Mouse (Mus musculus): Measurements from ENCODE around the gene Lama4. TPM values are rescaled to one million over a fixed set of nuclear protein-coding genes. Genes with fewer than 3 reads are reported as not detected.

The Lama4 gene
- polyA plus RNA-seq, 1 experiment from 2014 or later: 20.4 TPM

DNA sequence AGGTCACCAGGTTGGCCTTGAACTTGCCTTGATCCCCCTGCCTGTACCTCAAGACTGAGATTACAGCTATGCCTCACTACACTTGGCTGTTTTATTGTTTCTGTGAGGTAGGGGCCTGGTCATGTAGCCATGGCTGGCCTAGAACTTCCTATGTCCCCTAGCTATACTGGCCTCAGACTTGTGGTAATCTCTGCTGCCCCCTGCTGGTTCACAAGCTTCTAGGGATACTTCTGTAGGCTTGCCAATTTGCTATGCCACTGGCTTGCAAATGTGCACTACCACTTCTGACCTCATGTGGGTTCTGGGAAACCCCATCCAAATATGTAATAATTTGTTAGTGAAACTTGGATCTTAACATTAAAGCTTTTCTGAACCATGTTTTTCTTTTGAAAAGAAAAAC is 101.6 kb downstream of the Lama4 start:
- Histone ChIP-seq H3K4me1 (no peaks in the 10 kb centered on the region), H3K36me3 (replicated peaks) (no peaks in the 10 kb centered on the region), H3K27me3 (replicated peaks) (no peaks in the 10 kb centered on the region), H3K4me3 (no peak overlapping the region), H3K27ac (no peak overlapping the region), H3K9me3 (no peaks in the 10 kb centered on the region), H3K4me2 (no peak overlapping the region), H3K9ac (no peak overlapping the region)
- no peak for ATAC-seq (replicated peaks)

DNA sequence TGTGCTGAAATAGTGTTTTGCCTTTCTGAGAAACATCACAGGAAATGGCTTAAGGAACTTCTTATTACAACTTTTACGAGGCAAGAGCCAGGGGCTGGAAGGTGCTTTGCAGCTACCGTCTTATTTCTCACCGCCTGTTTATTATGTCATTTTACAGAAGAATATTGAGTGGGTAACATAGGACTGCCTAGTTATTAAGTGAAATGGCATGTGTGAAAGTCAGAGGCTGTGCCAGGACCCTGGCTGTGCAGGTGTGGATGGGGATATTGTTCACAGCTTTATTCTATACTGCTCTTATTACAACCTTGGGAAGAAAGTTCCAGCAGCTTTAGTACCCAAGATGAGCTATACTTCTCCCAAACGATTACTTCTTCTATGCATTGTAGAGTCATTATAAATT is 106.7 kb downstream of the Lama4 start:
- H3K4me3 ChIP-seq: no peak overlapping the region
- ATAC-seq (replicated peaks): no peak
- no peak overlapping the region for H3K9ac ChIP-seq
- H3K27ac ChIP-seq: no peak overlapping the region
- H3K4me1 ChIP-seq: no peaks in the 10 kb centered on the region
- H3K9me3 ChIP-seq: no peaks in the 10 kb centered on the region
- H3K36me3 ChIP-seq (replicated peaks): no peaks in the 10 kb centered on the region
- 89% methylated on average over 4 of the region's 4 CpGs for WGBS
- H3K27me3 ChIP-seq (replicated peaks): no peaks in the 10 kb centered on the region
- H3K4me2 ChIP-seq: no peak overlapping the region

DNA sequence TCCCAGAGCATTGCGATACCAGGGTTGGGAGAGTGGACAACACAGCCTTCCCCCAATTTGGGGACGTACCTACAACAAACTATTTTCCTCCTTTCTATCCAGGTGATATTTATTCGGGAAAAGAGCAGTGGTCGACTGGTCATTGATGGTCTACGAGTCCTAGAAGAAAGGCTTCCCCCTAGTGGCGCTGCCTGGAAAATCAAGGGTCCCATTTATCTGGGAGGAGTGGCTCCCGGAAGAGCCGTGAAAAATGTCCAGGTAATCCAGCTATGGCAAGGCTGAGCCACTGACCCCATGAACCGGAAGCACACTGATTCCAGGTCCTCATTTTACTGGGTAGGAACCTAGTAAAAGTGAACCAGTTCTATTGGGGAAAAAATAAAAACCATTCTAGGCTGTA is 131.7 kb downstream of the Lama4 start:
- Histone ChIP-seq H3K4me3 (no peak overlapping the region), H3K27me3 (replicated peaks) (no peaks in the 10 kb centered on the region), H3K9ac (no peak overlapping the region), H3K4me2 (no peak overlapping the region), H3K9me3 (no peaks in the 10 kb centered on the region), H3K27ac (no peak overlapping the region), H3K4me1 (no peaks in the 10 kb centered on the region), H3K36me3 (replicated peaks) (no peaks in the 10 kb centered on the region)
- 81% methylated on average over 9 of the region's 9 CpGs for WGBS
- ATAC-seq (replicated peaks): no peak

DNA sequence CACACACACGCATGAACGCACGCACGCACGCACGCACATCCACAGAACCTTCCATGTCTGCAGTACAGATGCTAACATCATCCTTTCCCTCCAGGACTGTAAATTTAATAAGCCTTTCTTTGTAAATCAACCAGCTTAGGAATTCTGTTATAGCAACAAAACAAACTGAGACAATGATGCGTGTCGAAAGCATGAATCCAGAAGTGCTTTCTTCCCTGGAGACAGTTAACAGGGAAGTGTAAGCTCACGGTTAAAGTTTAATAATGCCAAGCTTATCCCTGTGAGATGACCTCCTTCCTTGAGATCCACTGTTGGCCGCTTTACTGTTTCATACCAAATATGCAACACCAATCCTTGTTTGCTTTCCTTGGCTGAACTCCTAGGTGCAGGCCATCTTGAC is 133.4 kb downstream of the Lama4 start:
- Histone ChIP-seq H3K36me3 (replicated peaks) (no peaks in the 10 kb centered on the region), H3K4me2 (no peak overlapping the region), H3K4me3 (no peak overlapping the region), H3K4me1 (no peaks in the 10 kb centered on the region), H3K9ac (no peak overlapping the region), H3K27ac (no peak overlapping the region), H3K9me3 (no peaks in the 10 kb centered on the region), H3K27me3 (replicated peaks) (no peaks in the 10 kb centered on the region)
- ATAC-seq (replicated peaks): no peak
- WGBS: 92% methylated on average over 10 of the region's 10 CpGs

DNA sequence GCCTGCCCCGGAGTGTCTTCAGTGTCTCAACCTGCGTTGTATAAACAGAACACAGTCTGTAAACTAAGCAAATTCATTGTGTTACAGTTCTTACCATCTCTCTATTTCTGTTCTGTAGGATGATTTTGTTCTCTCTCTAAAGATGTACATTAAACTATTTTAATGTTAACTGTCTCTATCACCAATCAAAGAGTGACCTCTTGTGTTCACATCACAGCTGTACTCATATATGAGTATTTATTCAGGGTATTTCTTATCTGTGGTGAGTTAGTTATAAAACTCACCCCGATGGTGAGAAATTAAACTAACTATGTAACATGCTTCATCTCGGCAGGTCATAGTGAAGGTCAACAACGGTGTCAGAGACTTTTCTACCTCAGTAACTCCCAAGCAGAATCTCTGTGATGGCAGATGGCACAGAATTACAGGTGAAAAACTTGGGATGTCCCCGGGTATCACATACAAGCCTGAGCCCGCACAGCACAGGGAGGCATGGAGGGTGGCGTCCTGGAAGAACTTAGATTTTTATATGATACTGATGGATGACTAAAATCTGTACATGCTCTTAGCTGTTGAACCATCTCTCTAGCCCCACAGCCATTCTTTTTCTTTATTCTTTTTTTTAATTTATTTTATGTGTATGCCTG is 139.6 kb downstream of the Lama4 start:
- Histone ChIP-seq H3K4me3 (no peak overlapping the region), H3K9ac (no peak overlapping the region), H3K36me3 (replicated peaks) (no peaks in the 10 kb centered on the region), H3K4me2 (no peak overlapping the region), H3K27me3 (replicated peaks) (no peaks in the 10 kb centered on the region), H3K9me3 (no peaks in the 10 kb centered on the region), H3K27ac (no peak overlapping the region), H3K4me1 (peaks cover 6% of the 10 kb centered on the region; the same call in 1 of the 2 replicates)
- WGBS: 94% methylated on average over 8 of the region's 8 CpGs
- no peak for ATAC-seq (replicated peaks)

DNA sequence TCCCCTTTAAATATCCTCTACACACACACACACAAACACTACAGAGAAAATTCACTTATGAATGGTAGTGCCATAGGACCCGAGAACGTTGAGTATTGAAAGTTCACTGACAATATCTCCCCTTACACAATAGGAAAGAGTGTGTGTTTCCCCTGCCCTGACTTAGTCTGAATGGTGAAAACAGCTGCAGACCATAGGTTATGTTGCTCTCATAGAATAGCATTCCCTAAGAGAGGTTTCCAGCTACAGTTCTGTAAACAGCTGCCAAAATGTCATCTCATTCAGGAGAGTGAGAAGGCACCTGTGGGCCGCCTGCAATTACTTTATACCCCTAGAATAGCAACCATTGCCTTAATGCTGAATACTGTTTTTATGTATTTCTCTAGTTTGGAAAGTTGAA is 141.1 kb downstream of the Lama4 start:
- Histone ChIP-seq H3K27ac (no peak overlapping the region), H3K4me3 (no peak overlapping the region), H3K9me3 (no peaks in the 10 kb centered on the region), H3K4me2 (no peak overlapping the region), H3K4me1 (peaks cover 9% of the 10 kb centered on the region; the same call in 1 of the 2 replicates), H3K27me3 (replicated peaks) (no peaks in the 10 kb centered on the region), H3K9ac (no peak overlapping the region), H3K36me3 (replicated peaks) (no peaks in the 10 kb centered on the region)
- no peak for ATAC-seq (replicated peaks)
- WGBS: 58% methylated on average over 3 of the region's 3 CpGs

DNA sequence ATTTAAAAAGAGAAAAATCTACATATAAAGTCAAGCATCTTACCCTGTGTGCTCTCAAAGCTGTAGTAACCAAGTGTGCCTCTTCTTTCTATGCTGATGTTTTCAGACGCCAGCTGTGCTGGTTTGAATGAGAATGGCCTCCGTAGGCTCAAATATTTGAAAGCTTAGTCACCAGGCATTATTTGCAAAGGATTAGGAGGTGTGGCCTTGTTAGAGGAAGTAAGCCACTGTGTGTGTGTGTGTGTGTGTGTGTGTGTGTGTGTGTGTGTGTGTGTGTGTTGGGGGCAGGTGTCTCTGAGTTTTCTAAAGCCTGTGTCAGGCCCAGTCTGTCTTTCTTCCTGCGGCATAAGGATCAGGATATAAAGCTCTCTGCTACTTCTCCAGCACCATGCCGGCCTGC is 141.6 kb downstream of the Lama4 start:
- Histone ChIP-seq H3K9ac (no peak overlapping the region), H3K36me3 (replicated peaks) (no peaks in the 10 kb centered on the region), H3K27ac (no peak overlapping the region), H3K27me3 (replicated peaks) (no peaks in the 10 kb centered on the region), H3K4me2 (no peak overlapping the region), H3K9me3 (no peaks in the 10 kb centered on the region), H3K4me1 (peaks cover 9% of the 10 kb centered on the region; the same call in 1 of the 2 replicates), H3K4me3 (no peak overlapping the region)
- WGBS: 22% methylated on average over 4 of the region's 4 CpGs
- no peak for ATAC-seq (replicated peaks)

DNA sequence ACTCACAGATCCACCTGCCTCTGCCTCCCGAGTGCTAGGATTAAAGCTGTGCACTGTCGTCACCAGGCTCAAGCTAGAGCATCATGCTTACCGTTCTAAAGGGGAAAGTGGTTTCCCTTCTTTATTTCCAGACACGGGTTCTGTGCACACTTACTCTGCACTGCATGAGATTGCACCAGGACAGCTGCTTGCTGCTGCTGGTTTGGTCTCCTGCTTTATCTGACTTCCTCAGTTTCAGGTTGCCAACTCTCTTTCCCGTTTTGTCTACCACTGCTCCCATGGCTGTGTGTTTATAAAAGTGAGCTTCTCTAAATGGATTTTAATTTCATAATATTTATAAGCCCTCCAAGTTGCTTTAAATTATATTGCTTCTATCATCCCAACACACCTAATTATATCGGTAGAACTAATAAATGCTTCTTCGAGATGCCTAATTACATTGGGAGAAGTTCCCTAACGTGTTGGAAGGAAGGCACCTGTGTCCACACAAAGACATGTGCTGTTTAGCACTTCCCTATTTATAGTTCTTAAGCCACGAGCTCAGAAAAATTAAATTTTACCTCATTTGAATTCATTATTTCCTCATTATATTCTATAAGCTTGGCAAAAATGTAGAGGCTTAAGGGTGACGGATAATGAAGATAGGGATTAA is 143.6 kb downstream of the Lama4 start:
- Histone ChIP-seq H3K4me1 (peaks cover 9% of the 10 kb centered on the region; the same call in 1 of the 2 replicates), H3K9me3 (no peaks in the 10 kb centered on the region), H3K27me3 (replicated peaks) (no peaks in the 10 kb centered on the region), H3K27ac (0 out of 2 replicates have a peak overlapping the region, but pooled peaks have one; percentile 27), H3K36me3 (replicated peaks) (no peaks in the 10 kb centered on the region), H3K9ac (no peak overlapping the region), H3K4me3 (no peak overlapping the region), H3K4me2 (no peak overlapping the region)
- WGBS: 64% methylated on average over 10 of the region's 10 CpGs
- peak; percentile 34; the same call in 1 of the 2 replicates for ATAC-seq (replicated peaks)

DNA sequence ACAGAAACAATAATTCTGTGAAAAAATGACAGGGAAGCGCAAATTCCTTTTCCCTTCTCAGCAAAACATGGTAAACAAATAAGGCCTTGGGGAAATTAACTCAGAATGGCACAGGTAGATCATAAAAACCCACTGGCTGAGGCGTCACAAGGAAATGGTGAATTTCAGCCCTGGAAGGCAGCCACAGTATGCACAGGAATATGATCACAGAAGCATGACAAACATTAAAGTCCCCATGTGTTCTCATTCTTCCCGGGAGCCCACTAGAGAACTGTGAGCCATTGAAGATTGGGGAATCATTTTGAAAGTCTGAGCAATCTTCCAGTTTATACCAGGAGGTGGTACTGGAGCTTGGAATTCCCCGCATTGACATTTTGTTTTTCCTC is 144.2 kb downstream of the Lama4 start:
- peaks cover 9% of the 10 kb centered on the region; the same call in 1 of the 2 replicates for H3K4me1 ChIP-seq
- 47% methylated on average over 4 of the region's 4 CpGs for WGBS
- H3K9ac ChIP-seq: no peak overlapping the region
- no peak overlapping the region for H3K4me2 ChIP-seq
- H3K36me3 ChIP-seq (replicated peaks): no peaks in the 10 kb centered on the region
- no peaks in the 10 kb centered on the region for H3K9me3 ChIP-seq
- H3K4me3 ChIP-seq: no peak overlapping the region
- H3K27me3 ChIP-seq (replicated peaks): no peaks in the 10 kb centered on the region
- H3K27ac ChIP-seq: no peak overlapping the region
- ATAC-seq (replicated peaks): peak; percentile 46; the same call in 1 of the 2 replicates

DNA sequence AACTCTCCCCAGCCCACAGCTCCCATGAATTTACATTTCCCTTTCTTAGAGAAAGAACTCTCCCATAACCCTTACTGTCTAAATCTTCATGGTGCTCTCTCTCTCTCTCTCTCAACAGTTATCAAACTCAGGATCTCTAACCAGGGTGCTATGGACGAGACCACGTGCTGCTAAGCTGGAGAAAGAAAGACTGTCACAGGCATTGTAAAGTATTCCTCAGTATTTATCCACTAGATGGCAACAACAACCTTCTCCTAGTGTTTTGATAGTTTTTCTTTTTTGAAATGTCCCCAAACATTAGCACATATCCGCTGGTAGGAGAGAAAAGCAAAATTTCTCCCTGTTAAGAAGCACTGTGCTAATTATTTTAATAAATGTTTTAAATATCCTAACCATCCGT is 156.1 kb downstream of the Lama4 start:
- Histone ChIP-seq H3K27ac (no peak overlapping the region), H3K9me3 (no peaks in the 10 kb centered on the region), H3K36me3 (replicated peaks) (no peaks in the 10 kb centered on the region), H3K9ac (no peak overlapping the region), H3K4me1 (no peaks in the 10 kb centered on the region), H3K27me3 (replicated peaks) (no peaks in the 10 kb centered on the region), H3K4me2 (no peak overlapping the region), H3K4me3 (no peak overlapping the region)
- WGBS: 35% methylated on average over 4 of the region's 4 CpGs
- ATAC-seq (replicated peaks): peak; percentile 69; the same call in 1 of the 2 replicates

DNA sequence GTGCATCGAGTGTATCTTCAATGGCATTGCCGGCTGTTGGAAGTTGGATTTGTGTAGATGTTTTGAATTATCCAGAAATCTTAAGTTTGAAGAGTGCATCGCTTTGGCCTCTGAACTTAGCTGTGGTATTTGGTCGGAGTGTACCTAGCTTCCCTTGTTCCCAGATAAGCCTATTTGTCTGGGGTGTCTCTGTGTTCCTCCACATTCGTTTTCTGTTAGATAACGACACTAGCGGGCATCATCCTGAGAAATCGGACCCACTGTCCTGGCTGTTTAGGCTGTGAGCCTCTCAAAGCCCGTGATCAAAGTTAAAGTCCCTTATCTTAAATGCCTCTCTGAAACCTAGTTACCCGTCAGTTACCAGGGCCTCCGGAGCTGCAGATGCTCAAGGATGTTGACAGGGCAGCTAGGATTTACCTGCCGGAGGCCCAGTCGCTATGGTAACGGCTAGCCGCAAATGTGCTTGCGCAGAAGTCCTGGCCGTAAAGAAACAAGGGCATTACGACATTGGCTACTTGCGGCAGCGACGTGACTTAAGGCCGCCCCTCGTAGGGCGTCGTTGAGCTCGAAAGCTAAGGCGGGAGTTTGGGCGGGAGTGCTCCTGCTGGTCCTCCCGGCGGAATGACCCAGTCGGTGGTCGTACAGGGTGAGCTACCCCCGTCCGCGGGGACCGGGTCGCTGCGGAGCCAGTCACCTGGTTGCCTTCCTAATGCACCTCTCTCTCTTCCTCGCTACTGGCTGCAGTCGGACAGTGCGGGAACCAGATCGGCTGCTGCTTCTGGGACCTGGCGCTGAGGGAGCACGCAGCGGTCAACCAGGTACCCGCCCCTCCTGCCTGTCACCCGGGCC is 168.4 kb downstream of the Lama4 start, which contains the start of the genes Fam229b and Tube1:
TSS of gene Fam229b (minus strand) at position 453 of the 849 bp plus-strand sequence.
TSS of gene Tube1 (plus strand) at position 515 of the 849 bp plus-strand sequence.
- H3K4me2 ChIP-seq: peak within 1 kb of the TSS; percentile 93
- WGBS: 4% methylated on average over 47 of the region's 47 CpGs

DNA sequence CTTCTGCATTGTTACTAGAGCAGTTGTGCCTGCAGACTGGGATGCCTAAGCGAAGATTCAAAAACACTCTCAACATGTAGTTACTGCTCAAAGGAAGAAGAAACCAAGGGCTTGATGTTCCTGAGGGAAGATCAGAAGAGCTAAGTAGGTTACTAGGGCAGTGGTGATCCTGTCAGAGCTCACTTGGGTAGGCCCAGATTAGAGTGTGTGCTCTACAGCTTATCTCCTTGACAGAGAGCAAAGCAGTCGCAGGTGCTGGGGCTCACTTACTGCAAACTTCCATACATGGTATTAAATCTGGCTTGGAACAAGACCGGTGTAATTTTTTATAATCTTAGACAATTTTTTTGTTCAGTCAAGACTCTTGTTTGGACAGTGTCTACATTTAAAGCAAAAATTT is 172.5 kb downstream of the Lama4 start:
- Histone ChIP-seq H3K36me3 (replicated peaks) (peaks cover 14% of the 10 kb centered on the region), H3K4me2 (no peak overlapping the region), H3K9me3 (no peaks in the 10 kb centered on the region), H3K27me3 (replicated peaks) (no peaks in the 10 kb centered on the region), H3K27ac (no peak overlapping the region), H3K4me3 (no peak overlapping the region), H3K4me1 (peaks cover 13% of the 10 kb centered on the region), H3K9ac (no peak overlapping the region)
- WGBS: 95% methylated on average over 3 of the region's 3 CpGs
- no peak for ATAC-seq (replicated peaks)

More for the DNA sequence above, 168.4 kb downstream of the Lama4 start, which contains the start of the genes Fam229b and Tube1:
- H3K9ac ChIP-seq: peak within 1 kb of the TSS; percentile 56
- H3K27ac ChIP-seq: peak within 1 kb of the TSS; percentile 80
- no peaks in the 10 kb centered on the region for H3K9me3 ChIP-seq
- ATAC-seq (replicated peaks): peak; percentile 94
- no peaks in the 10 kb centered on the region for H3K27me3 ChIP-seq (replicated peaks)
- peaks cover 13% of the 10 kb centered on the region for H3K4me1 ChIP-seq
- peak within 1 kb of the TSS; percentile 80 for H3K4me3 ChIP-seq
- peaks cover under 1% of the 10 kb centered on the region; the same call in 1 of the 2 replicates for H3K36me3 ChIP-seq (replicated peaks)
